ENCODE assay signal across 22 mouse cellular contexts in the genomic region with DNA sequence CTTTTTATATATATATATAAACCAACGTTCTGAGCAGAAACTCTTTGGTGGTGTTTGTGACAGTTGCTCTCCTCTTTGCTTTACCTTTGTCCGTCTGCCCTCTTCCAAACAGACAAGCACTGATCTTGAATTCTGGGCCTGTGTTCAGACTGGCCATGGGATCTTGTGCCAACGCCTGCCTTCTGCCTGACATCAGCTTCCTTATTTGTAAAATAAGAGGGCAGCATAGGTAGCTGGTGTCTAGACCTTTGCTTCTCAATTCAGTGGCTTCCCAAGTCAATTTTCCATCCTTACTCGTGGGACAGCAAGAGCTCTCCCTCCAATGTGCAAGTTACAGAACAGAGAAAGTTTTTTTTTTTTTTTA.
DNase-seq lines count a peak whose midpoint lies in the region; ATAC-seq and TF ChIP-seq lines count a peak whose summit lies in the region.
"Had no signal": no experiment of that assay in that cellular context is flagged by ENCODE, and none has a peak within 500 bp of the region (broad histone marks: within the 10 kb centered on the region; RNA-seq: fewer than 3 reads in every experiment).

No protein-coding gene starts in this region.

- no peak for TF ChIP-seq CTCF in gastrocnemius, adult 2 months (IDR thresholded peaks at IDR 0.05)

- WGBS in heart, embryonic 12.5 days: 56% methylated on average over 4 of the region's 4 CpGs
- WGBS in intestine, embryonic 15.5 days: 43% methylated on average over 4 of the region's 4 CpGs

- intact Hi-C loops in gastrocnemius, adult 2 months (cut with DNase I): no loop called here
- intact Hi-C loops in heart, postnatal 14 days (cut with DNase I): no loop called here

- no peak overlapping the region for H3K4me2 ChIP-seq in heart, embryonic 12.5 days
- no peak overlapping the region for H3K4me2 ChIP-seq in intestine, embryonic 15.5 days (replicated peaks)
- H3K4me2 ChIP-seq: embryonic facial prominence, embryonic 15.5 days; forebrain, embryonic 15.5 days; heart, embryonic 13.5 days; hindbrain, embryonic 12.5 days had no signal

- no peaks in the 10 kb centered on the region for H3K27me3 ChIP-seq in heart, embryonic 12.5 days (replicated peaks)
- H3K27me3 ChIP-seq in intestine, embryonic 15.5 days (replicated peaks): no peaks in the 10 kb centered on the region
- H3K27me3 ChIP-seq: embryonic facial prominence, embryonic 15.5 days; forebrain, embryonic 15.5 days; heart, embryonic 13.5 days; hindbrain, embryonic 12.5 days had no signal

- DNase-seq in adrenal gland, postnatal 10 days: peak; percentile 7
- DNase-seq in adrenal gland, postnatal 4 days (ENCODE audit: low spot score in 2 of 2): no peak
- peak; percentile 20 for DNase-seq in gastrocnemius, adult 2 months
- no peak for DNase-seq in gastrocnemius, postnatal 10 days
- peak; percentile 47 for DNase-seq in heart, adult 8-10 months (ENCODE audit: low spot score)
- peak; percentile 13 to 28 for DNase-seq in heart, postnatal 14 days
- DNase-seq: adrenal gland, postnatal 36 days; cerebellum, adult 11-12 months; cerebellum, adult 9-10 months; gastrocnemius, postnatal 25 days; kidney, adult 11 months; kidney, adult 9 months had no signal

- no peaks in the 10 kb centered on the region for H3K36me3 ChIP-seq in heart, embryonic 12.5 days
- H3K36me3 ChIP-seq in intestine, embryonic 15.5 days: no peaks in the 10 kb centered on the region
- H3K36me3 ChIP-seq: embryonic facial prominence, embryonic 15.5 days; forebrain, embryonic 15.5 days; heart, embryonic 13.5 days; hindbrain, embryonic 12.5 days had no signal

- 0 out of 2 replicates have a peak, but pooled peaks cover 10% of the 10 kb centered on the region for H3K4me1 ChIP-seq in heart, embryonic 12.5 days (replicated peaks)
- H3K4me1 ChIP-seq in intestine, embryonic 15.5 days (replicated peaks): 0 out of 2 replicates have a peak, but pooled peaks cover 7% of the 10 kb centered on the region
- H3K4me1 ChIP-seq: embryonic facial prominence, embryonic 15.5 days had no signal

- H3K9me3 ChIP-seq in heart, embryonic 12.5 days (replicated peaks): no peaks in the 10 kb centered on the region
- no peaks in the 10 kb centered on the region for H3K9me3 ChIP-seq in intestine, embryonic 15.5 days
- H3K9me3 ChIP-seq: embryonic facial prominence, embryonic 15.5 days; forebrain, embryonic 15.5 days; heart, embryonic 13.5 days; hindbrain, embryonic 12.5 days had no signal

- no peak overlapping the region for H3K4me3 ChIP-seq in gastrocnemius, adult 2 months
- H3K4me3 ChIP-seq in heart, embryonic 12.5 days: no peak overlapping the region
- no peak overlapping the region for H3K4me3 ChIP-seq in intestine, embryonic 15.5 days (replicated peaks)
- H3K4me3 ChIP-seq: embryonic facial prominence, embryonic 15.5 days; erythroblast, embryonic 14.5 days; forebrain, embryonic 15.5 days; heart, embryonic 13.5 days; hindbrain, embryonic 12.5 days had no signal

- no peak overlapping the region for H3K9ac ChIP-seq in heart, embryonic 12.5 days
- no peak overlapping the region for H3K9ac ChIP-seq in intestine, embryonic 15.5 days
- H3K9ac ChIP-seq: embryonic facial prominence, embryonic 15.5 days; forebrain, embryonic 15.5 days; heart, embryonic 13.5 days; hindbrain, embryonic 12.5 days had no signal

- ATAC-seq in heart, embryonic 12.5 days (ENCODE audit: insufficient number of reproducible peaks, low FRiP score): no peak
- ATAC-seq in intestine, embryonic 15.5 days: no peak
- ATAC-seq: forebrain, embryonic 15.5 days; hindbrain, embryonic 16.5 days; inflammation-experienced regulatory T-cells, adult 6 months had no signal

- no peak overlapping the region for H3K27ac ChIP-seq in gastrocnemius, adult 2 months
- no peak overlapping the region for H3K27ac ChIP-seq in heart, embryonic 12.5 days (ENCODE audit: poor library complexity, severe bottlenecking)
- no peak overlapping the region for H3K27ac ChIP-seq in intestine, embryonic 15.5 days
- H3K27ac ChIP-seq: embryonic facial prominence, embryonic 15.5 days; forebrain, embryonic 15.5 days; heart, embryonic 13.5 days; hindbrain, embryonic 12.5 days; kidney, postnatal 0 days had no signal

Comparison
In these comparisons a context has a peak if more than half of its experiments do, and no peak if none do; other contexts are left out.
1. DNase-seq: peak in adrenal gland, postnatal 10 days (single experiment), gastrocnemius, adult 2 months (single experiment), heart, adult 8-10 months (single experiment) and heart, postnatal 14 days (2 of 2); none in adrenal gland, postnatal 4 days (0 of 2) and gastrocnemius, postnatal 10 days (single experiment).